In the genomic region with DNA sequence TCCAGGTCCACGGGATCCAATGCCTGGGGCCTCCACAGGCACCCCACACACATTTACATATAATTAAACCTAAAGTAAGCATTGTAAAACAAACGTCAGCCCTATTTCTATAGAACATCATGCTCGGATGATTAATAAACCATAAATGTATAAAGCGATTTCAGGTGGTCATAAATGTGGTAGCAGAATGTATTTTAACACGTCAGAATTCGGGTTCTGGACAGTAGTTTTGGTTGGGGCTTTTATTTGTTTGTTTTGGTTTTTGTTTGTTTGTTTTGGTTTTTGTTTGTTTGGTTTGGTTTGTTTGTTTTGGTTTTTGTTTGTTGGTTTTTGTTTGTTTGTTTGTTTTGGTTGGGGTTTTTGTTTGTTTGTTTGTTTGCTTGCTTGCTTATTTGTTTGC, we compare ENCODE assay signal across 38 mouse cellular contexts. TPM values are rescaled to one million over a fixed set of nuclear protein-coding genes. Genes with fewer than 3 reads are reported as not detected.
"Had no signal": no experiment of that assay in that cellular context is flagged by ENCODE, and none has a peak within 500 bp of the region (broad histone marks: within the 10 kb centered on the region; RNA-seq: fewer than 3 reads in every experiment).

A gene (plus strand): TSS at position 301 of the 400 bp plus-strand sequence.

- DNase-seq: left cerebral cortex, postnatal 4 days; liver; liver, embryonic 13.5 days; liver, postnatal 0 days; lung, adult 18-20 months; lung, adult 2 months; lung, embryonic 14.5 days; lung, postnatal 10 days; lung, postnatal 14 days; lung, postnatal 36 days; lung, postnatal 4 days; midbrain, embryonic 14.5 days had no signal

- H3K36me3 ChIP-seq: limb, embryonic 10.5 days; limb, embryonic 12.5 days; limb, embryonic 13.5 days; limb, embryonic 15.5 days; liver, embryonic 12.5 days; liver, embryonic 13.5 days; liver, embryonic 15.5 days; lung, embryonic 15.5 days; midbrain, embryonic 10.5 days; midbrain, embryonic 12.5 days; midbrain, embryonic 15.5 days; neural tube, embryonic 12.5 days had no signal

- H3K27ac ChIP-seq: left cerebral cortex, adult 2 months; limb, embryonic 10.5 days; limb, embryonic 12.5 days; limb, embryonic 13.5 days; limb, embryonic 15.5 days; liver, embryonic 12.5 days; liver, embryonic 13.5 days; liver, embryonic 14.5 days; liver, embryonic 15.5 days; lung, embryonic 15.5 days; macrophage; midbrain, embryonic 10.5 days; midbrain, embryonic 12.5 days; midbrain, embryonic 15.5 days; neural tube, embryonic 12.5 days had no signal

- H3K27me3 ChIP-seq: limb, embryonic 12.5 days; limb, embryonic 13.5 days; limb, embryonic 15.5 days; liver, embryonic 12.5 days; liver, embryonic 13.5 days; liver, embryonic 15.5 days; lung, embryonic 15.5 days; megakaryocyte, embryonic 14.5 days; midbrain, embryonic 12.5 days; midbrain, embryonic 15.5 days; neural tube, embryonic 12.5 days had no signal

- H3K4me1 ChIP-seq: liver, embryonic 12.5 days; liver, embryonic 13.5 days; liver, embryonic 15.5 days; lung, embryonic 15.5 days; megakaryocyte, embryonic 14.5 days; midbrain, embryonic 10.5 days; midbrain, embryonic 12.5 days; midbrain, embryonic 15.5 days; neural tube, embryonic 12.5 days had no signal

- H3K4me2 ChIP-seq: limb, embryonic 12.5 days; limb, embryonic 13.5 days; limb, embryonic 15.5 days; liver, embryonic 11.5 days; liver, embryonic 12.5 days; liver, embryonic 13.5 days; liver, embryonic 15.5 days; lung, embryonic 14.5 days; lung, embryonic 15.5 days; midbrain, embryonic 12.5 days; midbrain, embryonic 15.5 days; neural tube, embryonic 12.5 days had no signal

- H3K4me3 ChIP-seq: left cerebral cortex, adult 2 months; limb, embryonic 10.5 days; limb, embryonic 12.5 days; limb, embryonic 13.5 days; limb, embryonic 15.5 days; liver, embryonic 12.5 days; liver, embryonic 13.5 days; liver, embryonic 15.5 days; lung, embryonic 15.5 days; megakaryocyte, embryonic 14.5 days; midbrain, embryonic 10.5 days; midbrain, embryonic 12.5 days; midbrain, embryonic 15.5 days; myocyte; neural tube, embryonic 12.5 days had no signal

- H3K9me3 ChIP-seq: limb, embryonic 10.5 days; limb, embryonic 12.5 days; limb, embryonic 13.5 days; limb, embryonic 15.5 days; liver, embryonic 12.5 days; liver, embryonic 13.5 days; liver, embryonic 15.5 days; lung, embryonic 15.5 days; megakaryocyte, embryonic 14.5 days; midbrain, embryonic 10.5 days; midbrain, embryonic 12.5 days; midbrain, embryonic 15.5 days; neural tube, embryonic 12.5 days had no signal

- H3K9ac ChIP-seq: limb, embryonic 12.5 days; limb, embryonic 13.5 days; limb, embryonic 15.5 days; liver, embryonic 12.5 days; liver, embryonic 13.5 days; liver, embryonic 14.5 days; liver, embryonic 15.5 days; liver, postnatal 0 days; lung, embryonic 14.5 days; lung, embryonic 15.5 days; midbrain, embryonic 12.5 days; midbrain, embryonic 15.5 days; neural tube, embryonic 12.5 days had no signal

- ATAC-seq: liver, embryonic 12.5 days; liver, postnatal 0 days; lung, postnatal 0 days; midbrain, embryonic 15.5 days; midbrain, embryonic 16.5 days had no signal

RNA-seq across cellular contexts. Expression of the gene that starts here (rescaled TPM):
- polyA plus RNA-seq: limb, embryonic 10.5 days; limb, embryonic 11.5 days; limb, embryonic 12.5 days; limb, embryonic 13.5 days; limb, embryonic 14.5 days; limb, embryonic 15.5 days; liver, adult 2 months; liver, embryonic 11.5 days; liver, embryonic 12.5 days; liver, embryonic 13.5 days; liver, embryonic 14.5 days; liver, embryonic 15.5 days; liver, embryonic 16.5 days; liver, postnatal 0 days; lung, adult 2 months; lung, embryonic 14.5 days; lung, embryonic 15.5 days; lung, embryonic 16.5 days; lung, postnatal 0 days; macrophage; midbrain, embryonic 10.5 days; midbrain, embryonic 12.5 days; midbrain, embryonic 14.5 days; midbrain, embryonic 15.5 days; midbrain, embryonic 16.5 days; midbrain, postnatal 0 days; myocyte; neural tube, embryonic 11.5 days; neural tube, embryonic 12.5 days had no signal
